Mouse (Mus musculus) skeletal muscle tissue, adult 2 months (tissue): Measurements from ENCODE around the gene Ksr2.

Source experiments
- DNase-seq: peaks from one replicate; pipeline ENCODE4 v3.0.0-alpha.2; 2012; ENCODE audit warnings: low read depth, low spot score

The Ksr2 gene

DNA sequence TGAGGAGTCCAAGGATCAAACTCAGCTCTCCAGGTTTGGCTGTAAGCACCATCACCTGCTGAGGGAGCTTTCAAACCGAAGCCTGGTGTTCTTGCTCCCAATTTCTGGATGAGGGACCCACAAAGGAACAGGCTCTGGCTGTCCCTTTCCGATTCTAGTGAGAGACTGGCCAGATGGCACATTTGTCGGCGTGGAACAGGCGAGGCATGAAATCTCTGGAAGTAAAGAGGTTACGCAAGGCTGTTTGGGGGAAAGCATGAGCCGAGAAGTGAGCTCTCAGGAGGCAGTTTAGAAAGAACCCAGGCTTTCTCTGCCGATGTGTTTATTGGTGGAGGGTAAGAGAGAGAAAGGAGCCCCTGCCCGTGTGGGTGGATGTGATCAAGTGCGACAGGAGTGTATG lies 109.2 kb downstream of the Ksr2 start:
- DNase-seq = no peak

DNA sequence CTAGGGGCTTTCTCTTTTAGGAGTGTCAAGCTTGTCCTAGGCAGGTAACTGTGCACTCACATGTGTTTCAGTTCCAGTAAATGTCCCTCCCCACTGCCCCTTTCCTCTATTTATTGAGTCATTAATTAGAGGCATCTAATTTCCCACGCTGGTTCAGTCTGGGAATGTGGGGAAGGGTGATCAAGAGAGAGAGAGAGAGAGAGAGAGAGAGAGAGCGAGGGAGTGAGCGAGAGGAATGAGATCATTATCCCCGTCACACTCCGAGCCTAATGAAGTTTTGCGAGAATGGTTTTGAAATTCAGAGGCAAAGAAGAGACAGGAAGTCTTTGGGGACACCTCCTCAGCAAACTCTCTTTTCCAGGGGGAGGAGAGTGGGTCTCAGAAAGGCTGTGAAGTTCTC lies 117.2 kb downstream of the Ksr2 start:
- DNase-seq = no peak

DNA sequence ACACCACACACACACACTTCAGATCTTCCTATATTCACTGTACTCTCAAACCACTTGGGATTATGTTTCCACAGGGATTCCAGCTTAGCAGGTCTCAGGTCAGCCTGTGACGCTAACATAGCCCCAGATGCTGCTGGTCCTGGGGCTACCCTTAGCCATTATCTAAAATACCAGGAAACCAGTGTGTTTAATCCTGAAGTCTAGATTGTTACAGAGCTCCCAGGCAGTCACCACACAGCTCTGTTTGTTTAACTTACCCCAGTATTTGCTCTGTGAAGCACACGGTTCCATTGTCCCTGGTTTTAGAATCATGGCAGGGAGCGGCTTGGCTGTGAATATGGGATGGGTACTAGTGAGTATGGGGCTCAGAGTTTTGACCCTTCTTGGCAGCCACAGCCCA lies 125.4 kb downstream of the Ksr2 start:
- DNase-seq = no peak

DNA sequence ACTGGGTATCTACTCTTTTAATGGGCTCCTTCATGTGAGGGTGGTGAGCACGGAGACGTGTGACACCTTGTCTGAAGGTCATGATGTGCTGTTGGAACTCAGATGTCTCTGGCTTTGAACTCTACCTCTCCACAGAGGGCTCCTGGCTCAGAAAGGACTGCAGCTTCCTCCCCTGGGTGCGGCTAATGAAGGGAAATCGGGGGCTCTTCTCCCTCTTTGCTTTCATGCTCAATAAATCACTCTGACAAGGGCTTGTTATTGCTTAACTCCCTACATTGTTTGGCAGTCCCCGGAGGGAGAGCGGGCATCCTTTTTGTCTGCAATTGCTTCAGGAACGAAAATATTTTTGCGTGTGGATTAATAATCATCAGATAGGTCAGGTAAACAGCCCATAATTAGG lies 127.9 kb downstream of the Ksr2 start:
- no peak for DNase-seq

DNA sequence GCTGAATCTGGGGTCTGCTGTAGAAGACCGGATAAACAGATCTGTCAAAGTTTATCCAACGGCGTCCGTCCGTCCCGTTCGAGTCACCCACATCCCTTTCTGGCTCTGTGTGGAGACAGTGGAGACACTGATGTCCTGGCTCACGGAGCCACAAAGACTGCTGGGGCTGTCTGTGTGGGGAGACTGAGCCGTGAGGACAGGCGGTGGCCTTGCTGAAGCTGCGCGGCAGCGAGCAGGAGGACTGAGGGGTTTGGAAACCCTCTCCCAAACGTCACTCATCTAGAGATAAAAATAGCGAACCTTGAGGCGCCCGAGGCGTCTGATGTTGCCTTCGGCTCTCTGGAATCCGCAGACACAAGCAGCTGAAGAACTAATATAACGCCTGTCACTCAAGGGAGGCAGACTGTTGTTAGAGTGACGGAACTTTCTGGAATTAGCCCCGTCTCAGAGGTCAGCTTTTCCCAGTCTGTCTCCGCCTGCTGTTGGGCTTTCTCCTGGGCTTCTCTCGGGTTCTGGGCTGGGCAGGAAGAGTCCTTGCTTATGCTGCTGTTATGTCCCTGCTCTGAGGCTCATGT lies 133.0 kb downstream of the Ksr2 start:
- peak; percentile 73 for DNase-seq

DNA sequence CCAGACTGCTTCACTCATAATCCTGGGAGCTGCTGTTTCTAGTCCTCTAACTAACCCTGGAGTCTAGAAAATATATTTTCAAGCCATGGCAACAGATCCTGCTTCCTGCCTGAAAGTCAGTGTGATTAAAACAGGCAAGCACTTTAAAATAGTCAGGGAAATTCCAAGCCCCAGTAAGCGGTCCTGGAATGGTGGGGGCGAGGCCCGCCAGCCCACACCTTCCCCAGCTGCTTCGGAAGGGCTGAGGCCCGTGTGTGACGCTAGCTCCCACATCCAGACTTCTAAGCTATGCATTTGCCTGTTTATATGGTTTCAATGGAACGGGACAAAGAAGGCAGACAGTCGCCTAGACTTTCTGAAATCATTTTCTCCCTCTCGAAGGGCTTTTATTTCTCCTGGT lies 137.2 kb downstream of the Ksr2 start:
- DNase-seq = no peak

DNA sequence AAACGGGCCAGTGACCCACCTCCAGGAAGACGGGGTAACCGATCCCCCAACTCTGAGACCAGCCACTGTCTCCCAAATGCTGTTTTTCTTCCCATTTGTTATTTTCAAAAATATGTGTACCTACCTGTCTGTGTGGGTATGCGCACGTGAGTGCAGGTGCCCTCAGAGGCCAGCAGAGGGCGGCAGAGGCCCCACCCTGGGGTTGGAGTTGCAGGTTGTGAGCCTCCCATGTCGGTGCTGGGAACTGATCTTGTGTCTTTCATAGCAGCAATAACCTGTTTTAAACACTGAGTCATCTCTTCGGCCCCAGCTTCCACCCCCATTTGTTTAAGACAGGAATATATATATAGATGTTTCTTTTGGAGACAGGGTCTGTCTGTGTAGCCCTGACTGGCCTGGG lies 138.3 kb downstream of the Ksr2 start:
- DNase-seq = no peak

DNA sequence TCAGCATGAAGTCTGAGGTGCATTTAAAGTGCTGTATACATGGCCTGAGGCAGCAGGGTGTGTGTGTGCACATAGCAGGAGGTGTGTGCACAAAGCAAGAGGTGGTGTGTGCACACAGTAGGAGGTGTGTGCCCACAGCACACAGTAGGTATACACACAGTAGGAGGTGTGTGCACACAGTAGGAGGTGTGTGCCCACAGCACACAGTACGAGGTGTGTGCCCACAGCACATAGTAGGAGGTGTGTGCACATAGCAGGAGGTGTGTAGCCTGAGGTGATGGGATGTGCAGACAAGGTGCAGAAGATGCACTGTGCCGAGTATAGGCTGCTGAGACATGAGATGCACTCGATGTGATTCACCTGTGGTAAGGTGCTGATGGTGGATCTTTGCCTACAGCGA lies 140.7 kb downstream of the Ksr2 start:
- no peak for DNase-seq

DNA sequence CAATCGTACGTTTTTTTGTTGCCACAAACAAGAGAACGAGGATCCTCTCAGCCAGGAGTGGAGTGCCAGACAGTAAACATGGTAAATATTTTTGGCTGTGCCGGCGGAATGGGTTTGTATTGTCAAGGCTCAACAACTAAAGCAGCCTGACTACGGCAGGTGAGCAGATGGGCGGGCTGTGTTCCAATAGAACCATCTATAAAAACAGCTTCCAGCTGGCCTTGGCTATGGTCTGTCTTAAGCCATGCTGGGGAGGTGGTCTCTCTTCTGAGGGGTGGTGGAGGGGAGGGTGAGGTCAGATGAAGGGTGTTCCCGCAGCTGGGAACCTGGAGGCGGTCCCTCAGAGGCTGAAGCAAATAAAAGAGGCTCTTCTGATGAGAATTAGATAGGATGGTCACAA lies 142.8 kb downstream of the Ksr2 start:
- DNase-seq = no peak

DNA sequence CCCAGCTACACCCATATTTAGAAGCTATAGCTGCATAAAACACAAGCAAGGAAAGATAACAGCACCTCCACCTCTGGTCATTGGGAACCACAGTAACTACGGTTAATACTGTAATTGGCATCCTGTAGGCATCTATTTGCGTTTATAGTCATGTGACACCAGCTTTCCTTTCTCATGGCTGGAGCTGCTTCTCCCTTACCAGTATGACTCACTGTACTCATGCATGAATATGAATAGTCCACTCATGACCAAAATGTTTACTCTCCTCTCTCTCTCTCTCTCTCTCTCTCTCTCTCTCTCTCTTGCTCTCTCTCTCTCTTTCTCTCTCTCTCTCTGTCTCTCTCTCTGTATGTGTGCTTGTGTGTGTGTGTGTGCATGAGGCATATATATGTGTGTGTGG lies 147.3 kb downstream of the Ksr2 start:
- DNase-seq = no peak

DNA sequence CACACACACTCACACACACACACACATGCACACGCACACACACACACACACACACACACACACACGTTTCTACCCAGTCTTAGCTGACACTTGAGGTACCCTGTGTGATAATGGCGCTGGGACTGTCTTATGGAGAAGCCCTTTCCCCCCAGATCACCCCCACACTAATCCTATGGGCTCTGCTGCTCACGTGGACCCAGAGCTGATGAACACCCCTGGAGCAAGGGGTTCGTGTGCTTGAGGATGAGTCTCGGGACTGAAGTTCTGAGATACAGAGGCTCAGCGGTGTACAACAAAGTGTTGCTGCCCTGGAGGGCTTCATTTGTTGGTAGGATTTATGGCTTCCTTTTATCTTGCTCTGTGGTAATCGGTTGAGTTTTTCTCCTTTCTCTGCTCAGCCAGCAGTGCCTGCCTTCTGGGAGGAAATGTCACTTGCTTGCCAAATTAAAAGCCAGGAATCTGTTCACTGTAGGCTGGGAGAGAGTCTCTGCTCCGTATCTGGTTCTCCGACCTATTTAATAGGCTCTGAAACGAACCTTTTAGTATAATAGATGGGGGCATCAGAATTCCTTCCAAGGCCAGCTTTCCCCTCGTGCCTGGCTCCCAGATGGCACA lies 152.4 kb downstream of the Ksr2 start:
- no peak for DNase-seq

DNA sequence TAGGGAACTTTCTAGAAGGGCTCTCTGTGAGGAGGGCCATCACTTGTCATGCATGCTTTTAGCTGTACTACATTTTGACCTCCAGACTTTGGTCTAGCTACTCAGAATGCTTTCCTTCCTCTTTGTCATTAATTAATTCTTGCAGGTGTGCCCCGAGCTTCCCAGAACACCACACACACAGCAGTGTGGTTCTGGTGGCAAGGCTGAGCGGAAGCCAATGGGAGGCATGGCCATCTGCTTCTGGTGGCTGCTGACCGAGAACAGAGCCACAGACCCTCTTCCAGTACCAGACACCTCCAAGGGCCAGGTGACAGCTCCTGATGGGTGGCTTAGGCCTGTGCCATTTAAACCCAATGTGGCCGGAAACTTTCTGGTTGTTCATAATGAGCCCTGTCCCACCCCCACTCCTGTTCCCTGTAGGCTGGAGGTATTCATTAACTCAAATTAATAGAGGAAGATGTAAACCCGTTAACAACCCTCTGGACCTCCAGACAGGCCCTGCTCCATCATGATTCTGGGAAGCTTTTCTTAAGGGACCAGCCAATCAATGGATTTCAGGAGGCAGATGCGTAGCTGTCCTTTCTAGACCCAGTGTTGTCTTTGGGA lies 155.5 kb downstream of the Ksr2 start:
- no peak for DNase-seq

DNA sequence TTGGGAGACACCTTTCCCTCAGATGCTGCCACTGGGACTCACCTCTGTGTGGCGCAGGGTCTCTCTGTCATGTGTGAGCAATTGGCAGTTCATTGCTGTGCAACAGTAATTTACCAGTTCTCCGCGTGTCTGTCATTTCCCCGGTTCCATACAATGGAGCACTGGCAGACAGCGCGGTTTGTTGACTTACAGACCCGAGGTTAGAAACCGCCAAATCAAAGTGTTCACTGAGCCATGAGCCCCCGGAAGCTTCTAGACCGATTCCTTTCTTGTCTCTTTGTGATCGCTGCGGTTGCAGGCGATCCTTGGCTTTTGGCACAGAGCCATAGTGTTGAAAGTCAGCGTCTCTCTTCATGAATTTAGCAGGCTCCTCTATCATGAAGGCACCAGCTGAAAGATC lies 158.6 kb downstream of the Ksr2 start:
- DNase-seq = no peak

DNA sequence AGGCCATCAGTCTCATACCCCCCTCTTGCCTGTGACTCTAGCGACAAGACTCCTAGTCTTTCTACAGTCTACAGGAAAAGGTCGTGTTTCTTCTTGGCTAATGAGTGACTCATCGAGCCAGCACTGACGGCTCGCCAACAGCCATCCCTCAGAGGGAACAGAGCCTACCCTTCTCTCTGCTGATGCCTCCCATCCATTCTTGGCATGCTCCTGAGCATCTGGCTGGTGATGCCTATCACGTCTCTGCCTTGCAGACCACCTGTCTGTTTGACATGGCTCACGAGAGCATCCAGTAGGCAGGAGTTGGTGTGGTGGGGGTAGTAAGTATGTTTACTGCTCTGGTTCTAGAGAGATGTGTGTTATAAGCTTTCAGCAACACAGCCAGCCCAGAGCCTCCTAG lies 161.1 kb downstream of the Ksr2 start:
- peak; percentile 39 for DNase-seq

DNA sequence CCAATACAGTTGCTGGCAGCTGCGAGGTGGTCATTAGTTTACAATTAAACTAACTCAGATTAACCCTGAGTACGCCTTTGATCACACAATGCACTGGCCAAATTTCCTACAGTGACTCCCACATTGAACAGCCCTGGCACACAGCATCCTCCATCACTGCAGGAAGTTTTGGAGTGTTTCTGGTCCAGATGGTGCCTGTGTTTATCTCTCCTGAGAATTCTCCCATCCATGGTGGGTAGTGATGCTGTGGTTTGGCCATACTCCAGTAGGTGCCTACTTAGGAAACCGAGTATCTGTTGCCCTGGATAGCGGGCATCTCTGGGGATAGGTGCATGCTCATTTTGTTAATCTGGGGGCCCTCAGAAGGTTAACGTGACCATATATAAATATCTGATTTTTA lies 163.8 kb downstream of the Ksr2 start:
- DNase-seq = no peak

DNA sequence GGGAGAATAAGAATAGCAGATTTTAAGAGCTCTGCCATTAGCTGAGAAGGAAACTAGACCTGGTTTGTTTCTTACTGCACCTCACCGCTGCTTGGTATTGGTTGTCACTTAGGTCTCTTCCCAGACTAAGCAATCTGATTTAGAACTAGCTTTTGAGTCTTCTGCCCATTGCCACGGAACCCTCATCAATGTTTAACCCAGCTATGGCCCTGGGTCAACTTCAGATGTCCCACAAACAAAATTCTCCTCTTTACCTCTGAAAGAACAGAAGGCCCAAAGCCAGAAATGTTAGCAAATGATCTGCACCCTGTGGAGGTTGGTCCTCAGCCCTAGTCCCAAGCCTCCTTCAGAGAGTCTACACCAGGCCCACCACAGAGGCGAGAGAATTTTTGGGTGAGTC lies 167.9 kb downstream of the Ksr2 start:
- DNase-seq = no peak

DNA sequence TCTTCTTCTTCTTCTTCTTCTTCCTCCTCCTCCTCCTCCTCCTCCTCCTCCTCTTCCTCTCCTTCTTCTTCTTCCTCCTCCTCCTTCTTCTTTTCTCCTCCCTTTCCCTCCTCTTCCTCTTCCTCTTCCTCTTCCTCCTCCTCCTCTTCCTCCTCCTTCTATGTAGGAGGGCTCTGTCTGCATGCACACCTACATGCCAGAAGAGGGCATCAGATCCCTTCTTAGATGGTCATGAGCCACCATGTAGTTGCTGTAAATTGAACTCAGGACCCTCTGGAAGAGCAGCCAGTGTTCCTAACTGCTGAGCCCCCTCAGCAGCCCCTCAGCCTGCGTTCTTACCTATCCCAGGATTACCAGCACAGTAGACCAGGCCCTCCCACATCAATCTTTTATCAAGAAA lies 170.6 kb downstream of the Ksr2 start:
- DNase-seq = no peak

DNA sequence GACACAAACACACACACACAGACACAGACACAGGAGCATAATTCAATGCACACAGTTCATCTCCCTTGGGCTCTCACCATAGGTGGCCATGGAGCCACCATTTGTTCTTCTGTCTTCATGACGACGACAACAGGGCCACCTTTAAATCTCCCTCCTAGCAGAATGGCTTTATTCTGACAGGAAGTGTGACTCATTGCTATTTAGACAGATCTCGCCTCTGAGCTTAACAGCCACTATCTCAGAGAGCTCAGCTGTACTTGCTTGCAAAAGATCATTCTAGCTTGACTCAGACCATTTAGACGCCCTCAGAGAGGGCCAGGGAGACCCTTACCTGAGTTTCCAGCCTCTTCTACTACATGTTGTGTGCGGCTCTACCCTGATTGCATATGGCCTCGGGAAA lies 175.5 kb downstream of the Ksr2 start:
- no peak for DNase-seq

DNA sequence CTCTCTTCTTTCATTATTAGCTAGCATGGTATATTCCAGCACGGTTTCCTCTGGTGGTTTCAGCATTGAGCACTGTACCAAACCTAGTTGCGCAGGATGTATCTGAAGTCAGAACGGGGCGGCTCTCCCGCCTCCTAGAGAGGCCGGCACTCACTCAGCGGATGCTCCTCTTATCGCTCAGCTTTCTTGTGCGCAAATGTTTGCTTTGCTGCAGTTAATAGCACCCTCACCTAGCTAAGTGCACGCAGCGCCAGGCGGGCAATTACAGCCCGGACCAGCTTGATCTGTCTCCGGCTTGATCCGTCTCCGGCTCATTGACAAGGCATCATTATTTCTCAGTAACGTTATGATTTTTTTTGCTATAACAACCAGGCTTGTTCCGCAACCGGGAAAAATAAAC lies 179.5 kb downstream of the Ksr2 start:
- DNase-seq = no peak

DNA sequence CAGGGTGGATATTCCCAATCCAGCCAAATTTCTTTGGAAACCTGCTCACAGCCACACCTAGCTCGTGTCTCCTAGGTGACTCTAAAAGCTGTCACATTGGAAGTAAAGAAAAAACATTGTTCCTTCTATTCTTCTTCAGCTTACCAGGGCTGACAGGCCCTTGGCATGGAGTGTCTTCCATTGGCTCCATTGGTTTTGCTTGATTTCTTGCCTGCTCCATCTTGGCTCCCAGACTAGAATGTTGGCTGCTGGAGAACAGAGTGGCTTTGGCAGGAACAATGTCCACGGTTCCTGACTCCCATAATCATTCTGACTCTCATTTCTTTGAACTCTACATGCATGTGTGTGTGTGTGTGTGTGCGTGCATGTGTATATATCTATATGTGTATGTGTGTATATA lies 183.0 kb downstream of the Ksr2 start:
- no peak for DNase-seq

DNA sequence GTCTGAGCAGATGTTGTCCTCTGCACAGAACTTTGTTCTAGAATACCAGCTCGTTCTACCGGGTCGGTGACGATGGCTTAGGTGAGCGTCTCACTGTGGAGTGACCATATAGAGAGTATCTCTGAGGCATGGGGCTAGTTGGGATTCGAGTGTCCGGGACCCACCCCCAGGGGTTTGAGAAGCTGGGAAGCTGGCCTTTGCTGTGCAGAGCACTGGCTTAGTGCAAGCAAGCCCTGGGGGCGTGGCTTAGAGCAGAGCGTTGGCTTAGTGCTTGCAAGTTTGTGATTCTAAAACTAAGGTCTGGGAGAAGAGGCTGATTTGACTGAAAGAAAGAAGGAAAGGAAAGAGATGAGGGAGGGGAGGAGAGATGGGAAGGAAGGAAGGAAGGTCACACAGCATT lies 188.2 kb downstream of the Ksr2 start:
- no peak for DNase-seq

DNA sequence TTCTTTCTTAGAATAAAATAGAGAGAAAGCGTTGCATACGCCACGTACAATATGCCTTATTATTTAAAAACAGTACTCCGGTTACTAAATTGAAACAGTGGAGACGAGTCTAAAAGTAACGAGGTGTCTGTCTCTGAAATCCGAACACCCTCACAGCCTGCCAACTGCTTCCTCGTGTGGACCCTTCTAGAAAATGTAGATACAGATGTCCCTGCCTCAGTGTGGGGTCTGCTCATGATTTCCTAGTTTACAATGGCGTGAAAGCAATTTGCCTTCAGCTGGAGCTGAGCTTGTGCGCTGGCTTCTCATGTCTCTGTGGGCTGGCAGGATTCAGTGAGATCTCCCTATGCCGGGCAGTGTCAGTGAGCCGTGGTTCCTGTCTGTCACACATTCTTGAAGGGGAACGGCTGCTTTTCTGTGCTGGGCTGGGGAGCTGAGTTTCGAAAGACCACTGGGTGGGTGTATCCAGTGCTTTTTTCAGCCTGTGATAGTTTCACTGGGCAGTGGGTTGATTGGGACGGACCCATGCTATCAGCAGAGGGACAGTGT lies 194.0 kb downstream of the Ksr2 start:
- no peak for DNase-seq

DNA sequence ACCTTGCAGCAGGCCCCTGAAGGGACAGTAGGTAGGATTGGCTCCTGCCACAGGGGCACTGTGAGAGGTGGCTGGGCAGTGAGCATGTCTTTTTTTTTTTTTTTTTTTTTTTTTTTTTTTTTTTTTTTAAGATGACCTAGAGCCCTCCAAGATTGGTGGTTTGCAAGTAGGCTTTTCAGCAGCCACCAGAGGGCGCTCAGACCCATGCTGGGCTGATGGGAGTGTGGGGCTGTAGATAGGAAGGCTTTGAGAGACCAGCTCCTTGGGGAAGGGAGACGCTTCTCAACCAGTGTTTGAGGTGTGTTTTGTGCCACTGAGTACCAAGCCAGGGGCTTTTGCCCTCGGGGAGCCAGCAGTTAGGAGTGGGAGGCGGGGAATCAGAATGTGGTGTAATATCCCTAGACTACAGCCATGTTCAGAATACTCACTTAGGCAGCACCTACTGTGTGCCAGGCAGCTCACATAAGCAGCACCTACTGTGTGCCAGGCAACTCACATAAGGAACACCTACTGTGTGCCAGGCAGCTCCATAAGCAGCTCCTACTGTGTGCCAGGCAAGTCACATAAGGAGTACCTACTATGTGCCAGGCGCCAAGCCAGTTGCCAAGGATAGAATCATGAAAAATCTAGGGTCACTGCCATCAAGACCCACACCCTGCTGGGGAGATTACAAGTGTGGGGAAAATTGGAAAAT lies 200.7 kb downstream of the Ksr2 start:
- DNase-seq = peak; percentile 60
